Mouse (Mus musculus) bone marrow macrophage, adult 2 months (primary cell): Measurements from ENCODE around the gene Parp9.

Experiments used
- CTCF ChIP-seq: IDR thresholded peaks from 2 replicates; pipeline ENCODE4 v1.5.1; 2012; ENCODE audit warnings: low read depth, mild to moderate bottlenecking, low read length, moderate library complexity
- POLR2A ChIP-seq: IDR thresholded peaks from 2 replicates; pipeline ENCODE4 v1.6.1; 2012; ENCODE audit warnings: mild to moderate bottlenecking, low read depth, low read length, borderline replicate concordance

DNA sequence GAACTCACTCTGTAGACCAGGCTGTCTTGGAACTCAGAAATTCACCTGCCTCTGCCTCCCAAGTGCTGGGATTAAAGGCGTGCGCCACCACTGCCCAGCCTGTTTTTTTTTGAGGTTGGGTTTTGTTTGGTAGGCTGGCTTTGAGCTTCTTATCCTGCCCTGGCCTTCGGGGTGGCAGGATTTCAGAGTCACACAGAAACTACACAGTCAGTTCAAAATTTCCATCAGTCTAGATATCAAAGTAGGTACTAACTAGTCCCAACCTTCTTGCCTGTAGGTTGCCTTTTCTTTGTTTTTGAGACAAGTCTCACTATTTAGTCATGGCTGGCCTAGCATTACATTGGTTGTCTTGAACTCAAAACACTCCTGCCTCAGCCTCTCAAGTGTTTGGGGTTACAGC is 46.2 kb downstream of the Parp9 start:
- no peak for TF ChIP-seq POLR2A
- TF ChIP-seq CTCF, result no peak
